Mouse (Mus musculus): ENCODE measurements around the gene 4930455H04Rik.

DNA sequence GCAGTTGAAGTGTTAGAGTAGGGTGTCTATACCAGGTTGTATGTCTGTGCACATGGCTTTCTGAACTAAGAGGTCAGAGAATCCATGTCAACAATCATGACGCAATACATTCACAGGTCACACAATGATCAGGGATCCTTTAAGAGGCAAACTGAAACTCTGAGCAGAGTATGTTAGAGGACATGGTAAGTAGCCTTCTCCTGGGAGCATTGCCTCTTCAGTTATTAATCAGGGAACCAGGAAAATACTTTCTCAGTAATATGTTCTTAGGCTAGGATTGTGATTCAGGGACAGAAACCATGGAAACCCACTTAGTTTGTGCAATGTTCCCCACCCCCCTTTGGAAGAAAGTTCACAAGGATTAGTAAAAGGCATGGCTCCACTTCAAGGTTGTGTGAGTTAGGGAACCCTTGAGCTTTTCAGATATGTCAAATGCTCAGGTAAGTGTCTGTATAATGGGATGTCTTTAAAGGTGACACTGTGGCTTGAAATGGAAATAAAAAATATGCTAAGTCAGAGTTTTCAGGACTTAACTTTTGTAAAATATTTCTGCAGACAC is 26.4 kb upstream of the 4930455H04Rik start:
- TF ChIP-seq CTCF (IDR thresholded peaks at IDR 0.05; ENCODE audit: low read depth), result no peak
- no peak for TF ChIP-seq EP300 (IDR thresholded peaks at IDR 0.05; ENCODE audit: low read depth)
